Mouse (Mus musculus): ENCODE measurements around the gene Unc119b.
"Not testable (repeated sequence)": the region's sequence is repeated elsewhere in the genome, so short reads cannot be mapped to it uniquely, and the experiment has no call there.

Unc119b gene

DNA sequence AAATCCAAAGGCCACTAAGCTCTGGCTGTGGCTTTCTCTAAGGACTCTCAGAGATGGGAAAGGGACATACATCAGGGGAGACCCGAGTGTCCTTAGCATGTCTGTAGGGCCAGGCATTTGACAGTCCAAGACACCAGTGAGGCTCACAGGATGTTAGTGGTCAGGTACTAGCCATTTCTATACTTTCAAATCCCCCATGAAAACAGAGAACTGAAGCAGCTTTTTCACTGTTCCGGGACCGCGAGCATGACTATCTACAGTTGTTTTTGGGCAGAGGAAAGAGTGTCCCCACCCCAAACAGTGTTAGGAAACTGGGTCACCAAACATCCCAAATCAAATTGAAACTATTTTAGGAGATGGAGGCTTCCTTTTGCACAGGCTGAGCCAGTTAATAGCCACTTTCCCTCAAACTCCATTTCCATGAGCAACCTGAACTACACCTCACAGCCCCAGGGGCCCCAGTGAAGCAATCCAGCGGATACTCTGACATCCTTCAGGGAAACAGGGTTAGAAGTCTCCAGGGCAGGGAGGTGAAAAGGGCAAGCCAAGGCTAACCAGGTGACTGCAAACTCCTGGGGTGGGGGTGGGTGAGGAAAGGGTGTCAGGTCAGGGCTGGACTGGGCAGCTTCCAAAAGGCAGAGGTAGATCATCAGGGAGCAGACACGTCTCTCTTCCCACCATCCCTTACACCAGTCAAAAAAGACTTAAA, 1.3 kb downstream of the Unc119b start:
- DNase-seq (ENCODE audit: low spot score in 2 of 2): peak in 1 of 2 experiments; percentile 35

- DNase-seq (ENCODE audit: low spot score in 2 of 2): no peak
These were observed 2.3 kb downstream of the Unc119b start for GRCm38 (mm10) chr5:115132465-115132864.

- DNase-seq (ENCODE audit: low spot score in 2 of 2): no peak
These were observed 5.4 kb downstream of the Unc119b start for GRCm38 (mm10) chr5:115129328-115129727.

GRCm38 (mm10) chr5:115127421-115128179, 7.2 kb downstream of the Unc119b start:
- DNase-seq (ENCODE audit: low spot score in 2 of 2): no peak

DNA sequence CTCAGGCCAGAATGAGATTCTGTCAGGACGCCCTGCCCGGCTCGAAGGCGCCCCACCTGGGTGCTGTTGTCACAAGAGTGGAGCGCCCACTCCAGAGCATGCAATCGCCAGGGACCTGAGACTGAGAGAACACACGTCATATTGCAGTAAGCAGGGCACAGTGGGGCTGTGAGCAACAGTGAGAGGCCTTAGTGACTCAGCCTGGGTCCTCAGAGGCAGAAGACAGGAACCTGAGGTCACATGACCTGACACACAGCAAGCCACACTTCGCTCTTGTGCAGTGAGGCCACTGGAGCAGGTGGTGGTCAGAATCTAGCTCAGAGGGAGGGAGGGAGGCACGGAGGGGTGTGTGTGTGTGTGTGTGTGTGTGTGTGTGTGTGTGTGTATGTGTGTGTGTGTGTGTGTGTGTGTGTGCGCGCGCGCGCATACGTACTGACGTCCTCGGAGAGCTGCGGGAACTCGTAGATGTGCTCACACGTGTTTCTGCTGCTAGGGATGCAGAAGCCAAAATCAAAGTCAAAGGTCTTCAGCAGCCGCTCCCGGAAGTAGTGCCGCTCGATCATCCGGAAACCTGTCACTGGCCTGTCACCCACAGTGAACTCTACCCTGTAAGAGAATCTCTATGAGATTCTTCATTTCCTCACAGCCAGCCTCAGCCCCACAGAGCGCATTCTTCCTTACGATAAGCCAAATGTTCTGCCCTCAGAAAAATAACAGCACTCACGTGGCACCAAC, 8.0 kb downstream of the Unc119b start:
- no peak for DNase-seq (ENCODE audit: low spot score in 2 of 2)

GRCm38 (mm10) chr5:115125211-115125871, 9.4 kb downstream of the Unc119b start:
- peak; percentile 81 to 87 for DNase-seq (ENCODE audit: low spot score in 2 of 2)

GRCm38 (mm10) chr5:115124690-115125089, 10.1 kb downstream of the Unc119b start:
- no peak for DNase-seq (ENCODE audit: low spot score in 2 of 2)

DNA sequence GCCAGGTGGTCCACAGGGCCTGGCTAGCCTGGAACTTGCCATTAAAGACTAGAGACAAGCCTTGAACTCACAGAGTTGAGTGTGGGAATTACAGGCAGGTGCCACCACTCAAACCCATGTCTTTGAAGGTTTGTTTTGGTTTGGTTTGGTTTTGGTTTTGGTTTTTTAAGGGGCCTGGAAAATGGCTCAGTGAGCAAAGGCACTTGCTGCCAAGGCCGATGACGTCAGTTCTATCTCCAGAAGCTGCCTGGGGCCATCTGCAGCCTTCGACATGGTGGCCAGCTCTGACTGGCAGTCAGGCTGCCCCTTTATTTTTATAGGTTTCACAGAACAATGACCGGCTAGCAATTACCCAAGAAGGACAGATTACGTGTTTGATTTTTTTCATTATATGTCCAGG, 13.8 kb downstream of the Unc119b start:
- no peak for DNase-seq (ENCODE audit: low spot score in 2 of 2)

DNA sequence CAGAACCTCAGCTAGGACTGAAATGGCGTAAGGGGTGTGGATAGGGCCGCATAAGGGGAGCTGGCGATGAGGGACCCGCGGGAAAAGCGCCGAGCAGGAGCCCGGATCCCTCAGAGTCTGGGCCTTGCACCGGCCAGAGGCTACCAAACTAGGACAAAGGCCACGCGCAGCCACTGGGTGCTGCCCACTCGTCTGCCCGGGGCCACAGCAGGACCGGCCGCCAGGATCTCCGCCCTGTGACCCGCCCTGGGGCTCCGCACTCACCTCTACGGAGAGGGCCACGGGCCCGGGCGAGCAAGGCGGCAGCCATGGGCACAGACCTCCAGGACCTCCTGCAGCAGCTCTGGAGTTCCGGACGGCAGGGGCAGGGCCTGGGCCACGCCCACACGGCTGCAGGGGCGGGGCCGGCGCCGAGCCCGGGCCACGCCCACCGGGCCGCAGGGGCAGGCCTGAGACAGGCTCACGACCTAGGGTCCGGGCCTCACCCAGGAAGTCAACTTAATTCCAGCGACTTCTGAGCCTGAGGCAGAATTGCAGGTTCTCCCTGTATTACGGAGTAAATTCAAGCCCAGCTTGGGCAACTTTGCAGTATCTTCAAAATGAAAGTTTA, 15.7 kb downstream of the Unc119b start, which contains the start of gene Acads:
TSS of gene Acads (minus strand) at position 386 of the 610 bp plus-strand sequence.
- peak; percentile 90 to 92 for DNase-seq (ENCODE audit: low spot score in 2 of 2)

DNA sequence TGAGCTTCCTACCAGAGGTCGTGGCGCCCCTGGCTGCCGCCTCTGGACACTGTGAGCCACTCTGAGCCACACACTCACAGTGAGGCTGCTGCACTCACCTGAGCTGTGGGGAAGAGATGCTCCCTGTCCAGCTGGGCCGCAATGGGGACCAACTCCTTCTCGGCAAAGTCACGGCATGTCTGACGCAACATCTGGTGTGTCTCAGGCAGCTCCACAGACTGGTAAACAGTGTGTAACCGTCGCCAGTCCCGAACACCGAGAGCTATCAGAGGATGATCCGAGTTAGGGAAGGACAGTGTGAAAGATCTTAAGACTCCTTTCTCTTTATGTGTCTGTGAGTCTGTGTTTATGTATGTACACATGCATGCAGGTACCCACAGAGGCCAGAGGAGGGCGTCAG, 17.3 kb downstream of the Unc119b start:
- DNase-seq (ENCODE audit: low spot score in 2 of 2): no peak

- no peak for DNase-seq (ENCODE audit: low spot score in 2 of 2)
These were observed 18.3 kb downstream of the Unc119b start for GRCm38 (mm10) chr5:115116426-115116825.

DNA sequence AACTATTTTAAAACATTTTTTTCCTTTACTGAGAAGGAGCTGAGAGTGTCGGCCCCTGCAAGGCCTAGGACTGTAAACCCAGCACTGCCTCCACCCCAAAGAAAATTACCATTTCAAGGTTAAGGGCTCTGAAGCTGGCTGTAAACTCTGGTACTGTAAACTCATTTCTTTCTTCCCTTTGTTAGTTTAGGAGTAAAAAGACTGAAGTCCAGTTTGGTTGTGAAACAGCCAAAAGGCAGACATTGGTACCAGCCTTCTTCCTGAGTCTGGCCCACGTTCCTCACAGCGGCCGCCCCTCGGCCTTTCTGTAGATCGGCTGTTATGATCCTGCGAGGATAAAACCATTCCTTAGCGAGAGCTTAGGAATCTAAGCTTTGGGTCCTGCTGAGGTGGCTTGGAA, 20.3 kb downstream of the Unc119b start:
- no peak for DNase-seq (ENCODE audit: low spot score in 2 of 2)

DNA sequence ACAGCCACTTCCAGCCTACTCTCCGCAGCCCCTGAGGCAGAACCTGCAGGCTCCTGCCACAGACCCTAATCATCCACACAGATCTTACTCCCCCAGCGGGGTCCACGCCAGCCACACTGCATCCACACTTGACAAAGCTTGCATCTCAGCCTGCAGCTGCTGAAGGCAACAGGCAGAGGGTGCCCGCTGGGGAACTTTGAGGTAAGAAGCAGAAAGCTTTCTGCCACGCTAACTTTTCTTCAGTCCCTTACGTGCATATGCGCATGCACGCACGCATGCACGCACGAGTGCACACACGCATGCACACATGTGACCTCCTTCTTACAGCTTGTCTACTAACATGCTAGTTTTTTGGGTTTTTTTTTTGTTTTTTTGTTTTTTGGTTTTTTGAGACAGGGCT, 21.5 kb downstream of the Unc119b start:
- no peak for DNase-seq (ENCODE audit: low spot score in 2 of 2)

- DNase-seq (ENCODE audit: low spot score in 2 of 2): no peak
These were observed 23.6 kb downstream of the Unc119b start for GRCm38 (mm10) chr5:115111156-115111555.

DNA sequence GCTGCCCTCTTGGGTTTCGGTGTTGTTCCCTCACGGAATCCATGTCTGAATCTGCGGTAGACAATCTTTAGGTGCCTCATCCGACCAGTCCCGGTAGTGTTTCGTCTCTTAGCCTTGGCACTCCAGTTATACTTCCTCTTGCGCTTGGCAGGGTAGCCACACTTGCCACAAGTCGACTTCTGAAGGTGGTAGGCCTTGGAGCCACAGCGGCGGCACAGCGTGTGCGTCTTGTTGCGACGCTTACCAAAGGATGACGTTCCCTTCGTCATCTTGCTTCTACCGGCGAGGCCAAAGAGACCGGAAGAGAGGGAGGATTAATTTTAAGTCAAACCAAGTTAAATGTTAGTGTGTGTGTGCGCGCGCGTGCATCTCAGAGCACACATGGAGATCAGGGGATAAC, 31.5 kb downstream of the Unc119b start:
- not testable (repeated sequence) for DNase-seq (ENCODE audit: low spot score in 2 of 2)

DNA sequence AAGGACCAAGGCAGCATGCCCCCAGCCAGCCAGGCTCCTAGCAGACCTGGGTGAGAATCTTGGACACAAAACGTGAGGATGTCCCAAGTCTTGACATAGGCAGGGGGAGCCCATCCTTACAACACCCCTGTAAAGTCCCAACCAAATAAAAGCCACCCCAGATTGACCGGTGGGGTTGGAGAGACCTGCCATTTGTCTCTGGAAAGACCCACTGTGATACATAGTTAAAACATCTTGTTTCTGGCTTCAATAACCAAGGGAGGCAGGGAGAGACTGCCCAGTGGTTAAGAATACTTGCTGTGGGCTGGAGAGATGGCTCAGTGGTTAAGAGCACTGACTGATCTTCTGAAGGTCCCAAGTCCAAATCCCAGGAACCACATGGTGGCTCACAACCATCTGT, 32.5 kb downstream of the Unc119b start:
- no peak for DNase-seq (ENCODE audit: low spot score in 2 of 2)

DNA sequence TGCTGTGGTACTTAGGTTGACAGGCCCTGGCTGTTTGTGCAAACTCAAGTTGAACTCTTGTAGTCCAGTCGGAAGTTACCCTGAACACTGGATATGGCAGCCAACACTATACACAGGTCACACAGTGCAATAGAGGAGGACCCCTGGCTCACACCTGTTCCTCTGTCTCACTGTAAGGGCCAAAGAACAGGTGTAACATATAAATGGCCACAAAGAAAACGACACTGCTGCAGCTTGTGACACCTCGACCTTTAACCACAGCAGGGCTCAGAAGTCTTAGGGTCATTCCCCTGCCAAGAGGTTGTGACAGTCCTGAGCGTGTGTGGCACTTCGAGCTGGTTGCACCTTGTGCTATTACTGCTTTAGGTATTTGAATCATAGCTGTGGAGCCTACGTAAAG, 34.3 kb downstream of the Unc119b start:
- DNase-seq (ENCODE audit: low spot score in 2 of 2): no peak

GRCm38 (mm10) chr5:115099991-115100390, 34.8 kb downstream of the Unc119b start:
- no peak for DNase-seq (ENCODE audit: low spot score in 2 of 2)

GRCm38 (mm10) chr5:115099530-115099929, 35.2 kb downstream of the Unc119b start:
- DNase-seq (ENCODE audit: low spot score in 2 of 2): no peak

DNA sequence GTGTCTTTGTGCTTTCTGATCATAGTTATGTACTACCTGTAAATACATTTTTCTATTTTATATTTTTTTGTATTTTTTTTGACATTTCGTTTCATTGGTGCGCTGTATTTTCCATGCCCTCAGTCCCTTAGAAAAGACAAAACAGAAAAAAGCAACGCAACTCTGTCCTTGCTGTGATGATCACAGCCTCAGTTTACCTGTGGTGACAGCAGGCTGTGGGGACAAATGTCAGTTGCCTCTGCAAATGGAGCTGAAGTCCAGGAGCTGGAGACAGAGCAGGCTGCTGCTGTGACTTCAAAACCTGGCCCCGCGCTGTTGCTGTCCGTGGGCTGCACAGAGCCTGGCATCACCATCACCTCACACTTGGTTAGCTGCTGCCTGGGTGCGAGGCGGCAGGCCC, 36.6 kb downstream of the Unc119b start, which contains the start of gene Gm10401:
TSS of gene Gm10401 (minus strand) at position 101 of the 400 bp plus-strand sequence.
- DNase-seq (ENCODE audit: low spot score in 2 of 2): no peak

- no peak for DNase-seq (ENCODE audit: low spot score in 2 of 2)
These were observed 43.0 kb downstream of the Unc119b start for GRCm38 (mm10) chr5:115091776-115092175.

Measured in heart, adult 9 months (tissue).